Mouse (Mus musculus): Measurements from ENCODE around the gene Haus7.

- no peak for TF ChIP-seq CTCF (conservative IDR thresholded peaks at IDR 0.05 in 1 of 2, IDR thresholded peaks at IDR 0.05 in 1 of 2; ENCODE audit: low read depth in 2 of 2, low read length in 2 of 2)
- no peak for TF ChIP-seq TCF12 (IDR thresholded peaks at IDR 0.05; ENCODE audit: low read depth, low read length)
- TF ChIP-seq EP300 (IDR thresholded peaks at IDR 0.05; ENCODE audit: low read length): no peak
- no peak for TF ChIP-seq SIN3A (IDR thresholded peaks at IDR 0.05; ENCODE audit: low read length)
- no peak for TF ChIP-seq ZC3H11A (IDR thresholded peaks at IDR 0.05; ENCODE audit: low read depth, low read length)
- TF ChIP-seq NELFE (IDR thresholded peaks at IDR 0.05; ENCODE audit: low read depth, low read length): no peak
- no peak for TF ChIP-seq KAT2A (IDR thresholded peaks at IDR 0.05; ENCODE audit: insufficient replicate concordance, low read length)
- TF ChIP-seq NRF1 (IDR thresholded peaks at IDR 0.05; ENCODE audit: low read depth, low read length): no peak
- TF ChIP-seq MAX (IDR thresholded peaks at IDR 0.05; ENCODE audit: low read length): no peak
- no peak for TF ChIP-seq USF1 (IDR thresholded peaks at IDR 0.05; ENCODE audit: low read depth, low read length)
These were observed 57.2 kb downstream of the Haus7 start for GRCm38 (mm10) chrX:73401616-73402015.

Data from CH12.LX (cell line).